Mouse (Mus musculus) bone marrow, adult 2 months (tissue): ENCODE data around the gene Plk3. TPM values are rescaled to one million over a fixed set of nuclear protein-coding genes. Genes with fewer than 3 reads are reported as not detected.

Experiments
- H3K27ac ChIP-seq: fragments of 200-500 bp; 2 replicates; pipeline ENCODE4 v1.5.1; 2012; ENCODE audit warnings: low read depth, mild to moderate bottlenecking, control low read depth, inconsistent platforms, low read length; ENCODE audit not compliant: control insufficient read depth, poor library complexity, insufficient read depth
- H3K4me1 ChIP-seq: fragments of 200-500 bp; 2 replicates; pipeline ENCODE4 v1.6.1; 2011; ENCODE audit warnings: low read length; ENCODE audit not compliant: control insufficient read depth, insufficient read depth
- H3K4me3 ChIP-seq: fragments of 200-500 bp; replicated peaks from 2 replicates; pipeline ENCODE3; 2011; ENCODE audit warnings: mild to moderate bottlenecking, low read depth, low read length, control low read depth; ENCODE audit not compliant: control insufficient read depth
- CTCF ChIP-seq: fragments of 200-500 bp; IDR thresholded peaks from 2 replicates; pipeline ENCODE4 v1.5.1; 2011; ENCODE audit warnings: low read length, control low read depth; ENCODE audit not compliant: control insufficient read depth, insufficient read depth
- POLR2A ChIP-seq: fragments of 200-500 bp; IDR thresholded peaks from 2 replicates; pipeline ENCODE4 v1.6.1; 2011; ENCODE audit warnings: low read depth, mild to moderate bottlenecking, control low read depth, low read length, borderline replicate concordance; ENCODE audit not compliant: control insufficient read depth
- WGBS: fragments of 180-500 bp; shearing (Covaris S2); methylation state at CpG from one replicate; pipeline ENCODE4 v1.1.7; 2018; 5-methylcytosine and 5-hydroxymethylcytosine counted together
- polyA plus RNA-seq: library from polyadenylated mRNA; stranded (reverse); fragments of >200 nt; gene quantifications from 2 replicates; pipeline ENCODE4 v1.2.4, GENCODE M21; 2011; ENCODE audit warnings: low replicate concordance; ENCODE audit not compliant: missing spikeins, insufficient read depth, insufficient read length

Gene Plk3
- polyA plus RNA-seq, 1 experiment: 7.8 TPM

DNA sequence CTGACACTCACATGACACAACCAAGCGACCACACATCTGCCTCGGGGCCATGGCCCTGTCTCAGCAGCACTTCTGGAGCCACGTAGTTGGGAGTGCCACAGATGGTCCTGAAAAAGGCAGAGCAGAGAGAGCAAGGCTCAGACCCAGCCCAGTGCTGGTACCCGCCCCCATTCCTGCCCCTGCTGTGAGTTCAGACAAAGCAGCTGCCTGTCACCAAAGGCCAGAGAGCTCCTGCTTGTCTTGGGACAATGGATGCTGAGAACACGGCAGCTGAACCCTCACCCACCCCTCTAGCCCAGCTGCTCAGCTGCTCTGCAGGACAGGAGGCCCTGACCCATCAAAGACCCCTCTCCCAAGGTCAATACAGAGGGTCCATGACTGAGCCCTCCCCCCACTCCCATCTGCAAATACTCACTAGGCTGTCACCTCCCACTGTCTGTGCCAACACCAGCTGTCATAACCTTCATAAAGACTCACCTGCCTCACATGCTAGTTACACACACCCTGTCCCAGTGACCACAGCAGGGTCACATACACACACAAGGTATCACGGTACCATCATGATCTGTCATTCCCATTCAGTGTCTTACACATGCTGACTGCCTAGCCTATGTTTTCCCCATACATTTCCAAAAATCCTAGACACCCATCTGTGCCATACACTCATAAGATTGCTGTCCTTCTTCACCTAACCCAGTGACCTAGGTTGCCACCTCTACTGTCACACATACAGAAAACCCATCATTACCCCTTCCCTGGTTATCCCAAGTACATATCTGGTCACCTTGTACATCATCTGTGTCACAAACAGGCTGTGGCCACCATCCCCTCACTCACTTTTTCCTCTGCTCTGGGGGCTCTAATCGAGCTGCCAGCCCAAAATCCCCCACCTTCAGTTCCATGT is 1.6 kb downstream of the Plk3 start:
- no peak overlapping the region for H3K27ac ChIP-seq
- WGBS: 78% methylated on average over 7 of the region's 7 CpGs
- TF ChIP-seq CTCF: no peak
- no peak for TF ChIP-seq POLR2A
- peaks cover 9% of the 10 kb centered on the region for H3K4me1 ChIP-seq
- H3K4me3 ChIP-seq: no peak overlapping the region

DNA sequence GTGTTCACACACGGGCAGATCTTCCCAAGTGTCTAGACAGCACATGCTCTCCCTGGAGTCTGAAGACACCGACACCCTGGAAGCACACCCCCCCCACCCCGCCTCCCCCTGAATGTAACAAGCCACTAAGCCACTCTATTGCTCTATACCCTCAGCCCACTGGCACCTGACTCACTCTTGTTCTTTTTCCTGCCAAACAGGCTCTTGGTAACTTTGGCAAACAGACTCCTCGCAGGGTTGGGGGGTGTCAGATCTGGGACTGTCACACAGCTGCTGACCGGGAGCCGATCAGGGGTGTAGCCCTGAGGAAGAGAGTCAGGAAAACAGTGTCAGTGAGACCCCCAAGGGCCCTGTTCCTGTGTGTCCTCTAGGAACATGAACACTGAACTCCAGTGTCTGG is 2.6 kb downstream of the Plk3 start:
- peaks cover 14% of the 10 kb centered on the region for H3K4me1 ChIP-seq
- H3K4me3 ChIP-seq: no peak overlapping the region
- no peak overlapping the region for H3K27ac ChIP-seq
- 83% methylated on average over 6 of the region's 6 CpGs for WGBS
- TF ChIP-seq CTCF (no peak), POLR2A (no peak)

DNA sequence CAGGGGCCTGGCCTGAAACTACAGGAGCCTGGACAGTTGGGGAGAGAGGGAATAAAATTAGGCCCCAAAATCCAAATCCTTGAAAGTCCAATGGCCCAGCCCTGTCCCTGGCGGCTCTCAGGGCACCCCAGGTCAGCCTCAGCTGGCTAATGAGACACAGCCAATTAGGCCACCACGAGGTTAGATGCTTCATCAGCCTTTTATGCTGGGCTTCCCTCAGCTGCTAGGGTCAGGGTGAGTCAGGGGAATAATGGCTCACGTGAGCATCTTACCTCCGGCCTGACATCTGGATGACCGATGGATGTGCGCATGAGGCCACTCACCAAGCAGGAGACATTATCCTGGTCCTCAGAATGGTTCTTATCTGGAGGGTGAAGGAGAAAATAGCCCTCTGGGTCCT is 3.0 kb downstream of the Plk3 start:
- WGBS: 93% methylated on average over 6 of the region's 6 CpGs
- Histone ChIP-seq H3K4me1 (peaks cover 12% of the 10 kb centered on the region), H3K27ac (no peak overlapping the region), H3K4me3 (no peak overlapping the region)
- TF ChIP-seq CTCF (no peak), POLR2A (no peak)

DNA sequence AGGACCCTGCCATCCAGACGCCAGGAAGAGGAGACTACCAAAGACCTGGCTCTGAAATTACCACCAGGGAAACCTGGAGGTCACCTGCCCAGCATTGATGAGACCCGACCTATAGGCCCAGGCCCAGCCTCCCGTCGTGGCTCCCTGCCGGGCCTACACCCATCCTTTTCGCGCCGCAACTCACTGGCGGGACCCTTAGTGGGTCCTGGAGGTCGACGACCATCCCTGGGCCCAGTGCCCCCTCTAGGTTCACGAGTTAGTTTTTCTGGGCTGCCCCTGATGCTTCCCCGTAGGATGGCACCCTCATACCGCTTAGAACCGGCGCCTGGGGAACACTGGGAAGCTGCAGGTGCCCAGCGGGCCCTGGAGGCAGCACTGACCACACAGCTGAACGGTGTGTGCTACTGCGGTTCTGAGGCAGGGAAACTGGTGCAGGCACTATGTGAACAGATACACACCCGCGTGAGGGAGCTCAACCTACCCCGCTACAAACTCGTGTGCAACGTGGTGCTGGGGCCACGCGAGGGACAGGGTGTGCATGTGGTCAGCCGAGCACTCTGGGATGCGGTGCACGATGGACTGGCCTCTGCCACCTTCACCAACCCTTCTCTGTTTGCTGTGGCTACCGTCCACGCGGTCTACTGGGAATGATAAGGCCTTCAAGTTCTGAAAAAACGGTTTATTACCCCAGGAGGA is 5.6 kb downstream of the Plk3 start:
- Histone ChIP-seq H3K4me3 (no peak overlapping the region), H3K27ac (no peak overlapping the region), H3K4me1 (peaks cover 17% of the 10 kb centered on the region)
- WGBS: 89% methylated on average over 33 of the region's 33 CpGs
- TF ChIP-seq POLR2A: no peak
- no peak for TF ChIP-seq CTCF

DNA sequence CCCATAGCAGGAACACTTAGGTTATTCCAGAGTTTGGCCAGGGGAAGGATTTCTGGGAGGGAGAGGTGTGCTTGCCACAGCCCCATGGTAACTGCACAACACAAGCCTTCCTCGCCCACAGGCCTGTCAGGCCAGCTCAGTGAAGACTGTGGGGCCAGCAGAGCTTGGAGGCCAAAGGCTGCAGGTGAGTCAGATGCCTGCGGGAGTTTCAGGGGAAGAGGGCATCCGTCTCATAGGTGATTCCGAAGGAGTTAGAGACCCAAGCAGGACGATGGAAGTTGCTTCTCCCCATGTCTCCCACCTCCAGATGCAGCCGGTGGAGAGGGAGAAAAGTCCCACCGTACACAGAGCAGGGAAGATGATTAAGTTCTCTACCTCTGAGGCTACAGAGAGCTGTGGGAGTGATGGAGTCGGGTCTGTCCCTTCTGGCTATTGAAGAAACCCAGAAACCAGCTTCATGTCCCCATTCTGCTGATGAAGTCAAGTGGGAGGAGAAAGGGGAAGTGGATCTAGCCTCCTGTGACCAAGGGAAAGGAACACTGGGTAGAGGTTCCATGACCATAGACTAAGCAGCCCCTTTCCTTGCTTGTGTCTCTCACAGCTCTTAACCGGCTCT is 7.0 kb downstream of the Plk3 start, which contains the start of gene Tctex1d4:
Tctex1d4 (plus strand) TSS at position 120 of the 616 bp plus-strand sequence.
- H3K27ac ChIP-seq: peak within 1 kb of the TSS; percentile 91
- 0 out of 2 replicates have a peak, but pooled peaks have one; percentile 5 for TF ChIP-seq CTCF
- TF ChIP-seq POLR2A: no peak
- H3K4me3 ChIP-seq: no peak within 1 kb of the TSS
- WGBS: 61% methylated on average over 9 of the region's 9 CpGs
- H3K4me1 ChIP-seq: peaks cover 16% of the 10 kb centered on the region

DNA sequence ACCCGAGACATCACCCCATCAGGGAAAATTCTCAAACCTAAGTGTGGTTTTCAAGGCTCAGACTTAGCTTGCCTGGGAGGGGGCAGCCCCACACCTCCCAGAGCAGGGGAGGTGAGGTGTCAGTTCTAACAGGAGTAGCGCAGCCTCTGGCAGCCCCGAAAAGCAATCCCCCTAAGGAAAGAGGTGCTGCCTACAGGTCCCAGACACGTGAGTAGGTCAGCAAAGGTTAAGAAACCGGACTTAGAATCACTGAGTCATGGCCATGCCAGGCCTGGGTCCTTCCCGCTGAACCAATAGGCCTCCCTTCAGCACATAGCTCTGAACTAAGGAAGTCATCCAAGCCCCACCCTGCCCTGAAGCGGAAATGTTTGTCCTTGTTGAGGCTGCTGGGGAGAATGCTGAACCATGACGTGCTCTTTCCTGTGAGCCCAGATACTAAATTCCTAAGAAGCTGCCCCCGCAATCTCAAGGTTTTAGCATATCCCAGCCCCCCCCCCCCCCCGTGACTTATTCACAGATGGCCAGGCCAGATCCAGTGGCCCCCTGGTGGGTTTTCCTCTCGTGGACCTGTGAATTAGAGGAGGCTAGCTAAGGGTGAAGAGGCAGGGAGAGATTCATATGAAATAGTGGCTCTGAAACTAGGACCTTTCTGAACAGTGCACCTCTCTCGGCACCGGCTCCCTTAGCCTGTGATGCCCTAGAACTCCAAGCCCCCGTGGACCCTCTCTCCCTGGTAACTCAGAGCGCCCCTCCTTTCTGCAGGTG is 7.7 kb downstream of the Plk3 start:
- no peak for TF ChIP-seq POLR2A
- no peak for TF ChIP-seq CTCF
- Histone ChIP-seq H3K27ac (peak overlapping the region; percentile 91), H3K4me3 (no peak overlapping the region), H3K4me1 (peaks cover 16% of the 10 kb centered on the region)
- WGBS: 26% methylated on average over 15 of the region's 15 CpGs

DNA sequence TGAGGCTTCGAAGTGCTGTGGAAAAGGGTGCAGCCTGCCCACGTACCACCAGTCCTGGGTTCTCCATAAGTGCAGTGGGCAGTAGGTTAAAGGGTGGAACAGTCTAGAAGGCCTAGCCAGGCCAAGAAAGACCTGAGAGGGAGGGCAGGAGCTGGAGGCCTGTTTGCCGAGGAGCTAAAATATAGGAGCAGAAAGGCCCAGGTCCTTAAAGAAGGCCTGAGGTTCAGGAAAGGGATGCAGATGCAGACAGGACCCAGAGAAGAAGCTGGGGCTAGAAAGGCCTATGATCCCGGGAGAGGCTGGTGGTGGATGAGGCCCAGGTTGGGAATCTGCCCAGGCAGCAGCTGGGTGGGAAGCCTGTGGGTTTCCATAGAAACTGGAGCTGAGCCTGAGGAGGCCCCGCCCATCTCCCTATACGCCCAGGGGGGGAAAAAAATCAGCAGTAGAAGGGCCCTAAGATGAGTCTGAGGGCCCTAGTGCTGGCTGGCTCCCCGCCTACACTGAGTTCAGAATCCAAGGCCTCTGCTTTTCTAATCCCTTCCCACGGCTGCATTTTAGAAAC is 8.3 kb downstream of the Plk3 start, which contains the start of gene Btbd19:
Btbd19 (minus strand) TSS at position 378 of the 562 bp plus-strand sequence.
- TF ChIP-seq CTCF (no peak), POLR2A (no peak)
- Histone ChIP-seq H3K4me1 (peaks cover 16% of the 10 kb centered on the region), H3K4me3 (no peak within 1 kb of the TSS), H3K27ac (peak within 1 kb of the TSS; percentile 91)
- 39% methylated on average over 8 of the region's 8 CpGs for WGBS
